Mouse (Mus musculus) liver, embryonic 14.5 days (tissue): ENCODE results near the gene Hist2h3c1.

Source experiments
- CTCF ChIP-seq: IDR thresholded peaks from 2 replicates; pipeline ENCODE4 v1.5.1; 2016; ENCODE audit warnings: antibody characterized with exemption, low read depth, control low read depth
- EP300 ChIP-seq: IDR thresholded peaks from 2 replicates; pipeline ENCODE4 v1.6.1; 2016; ENCODE audit warnings: antibody characterized with exemption, low read depth

GRCm38 (mm10) chr3:96255926-96256593 is 9.6 kb downstream of the Hist2h3c1 start:
- no peak for TF ChIP-seq CTCF
- TF ChIP-seq EP300 = no peak
